Mouse (Mus musculus) intestine, embryonic 16.5 days (tissue): Measurements from ENCODE around the gene Arhgef38. TPM values are rescaled to one million over a fixed set of nuclear protein-coding genes. Genes with fewer than 3 reads are reported as not detected.

ENCODE experiments used
- ATAC-seq: fragments of 200-750 bp; cut with Nextera tagmentation; 2 replicates; pipeline ENCODE4 v1.8.0; 2017; ENCODE audit warnings: moderate TSS enrichment, moderate library complexity
- H3K27ac ChIP-seq: fragments of 300-500 bp; sonication (generic); 2 replicates; pipeline ENCODE4 v1.5.1; 2014; ENCODE audit warnings: mild to moderate bottlenecking, low read length
- H3K27me3 ChIP-seq: fragments of 300-500 bp; sonication (generic); replicated peaks from 2 replicates; pipeline ENCODE4 v1.6.1; 2014; ENCODE audit warnings: low read length, control low read depth, mixed read lengths; ENCODE audit not compliant: control insufficient read depth, insufficient read depth
- H3K36me3 ChIP-seq: fragments of 300-500 bp; sonication (generic); 2 replicates; pipeline ENCODE4 v1.6.1; 2014; ENCODE audit warnings: low read length, control low read depth; ENCODE audit not compliant: control insufficient read depth, insufficient read depth
- H3K4me1 ChIP-seq: fragments of 300-500 bp; sonication (generic); 2 replicates; pipeline ENCODE4 v1.6.1; 2014; ENCODE audit warnings: low read length, control low read depth, mixed read lengths; ENCODE audit not compliant: control insufficient read depth, insufficient read depth
- H3K4me2 ChIP-seq: fragments of 300-500 bp; sonication (generic); 2 replicates; pipeline ENCODE4 v1.6.1; 2014; ENCODE audit warnings: low read depth, low read length, control low read depth
- H3K4me3 ChIP-seq: fragments of 300-500 bp; sonication (generic); 2 replicates; pipeline ENCODE4 v1.5.1; 2014; ENCODE audit warnings: mild to moderate bottlenecking, low read length
- H3K9ac ChIP-seq: fragments of 300-500 bp; sonication (generic); 2 replicates; pipeline ENCODE4 v1.6.1; 2014; ENCODE audit warnings: low read depth, low read length
- H3K9me3 ChIP-seq: fragments of 300-500 bp; sonication (generic); 2 replicates; pipeline ENCODE4 v1.6.1; 2016; ENCODE audit warnings: low read length, control low read depth; ENCODE audit not compliant: control insufficient read depth
- WGBS: fragments of 180-500 bp; shearing (Covaris S2); extraction: QIAGEN DNeasy Blood & Tissue Kit; methylation state at CpG from one replicate; pipeline ENCODE4 v1.1.7; 2014; 5-methylcytosine and 5-hydroxymethylcytosine counted together
- polyA plus RNA-seq: library from polyadenylated mRNA; unstranded; fragments of >200 nt; fragmentation: Nextera tagmentation; extraction: Ambion mirVana; gene quantifications from 2 replicates; pipeline ENCODE4 v1.2.1, GENCODE M21; 2015

Gene Arhgef38
- polyA plus RNA-seq, 1 experiment from 2014 or later, result 3.2 TPM

- Histone ChIP-seq H3K4me3 (no peak overlapping the region), H3K4me2 (no peak overlapping the region), H3K9me3 (no peaks in the 10 kb centered on the region), H3K4me1 (peaks cover 3% of the 10 kb centered on the region; the same call in 1 of the 2 replicates), H3K27ac (no peak overlapping the region), H3K9ac (no peak overlapping the region), H3K36me3 (no peaks in the 10 kb centered on the region), H3K27me3 (no peaks in the 10 kb centered on the region)
- 81% methylated on average over 8 of the region's 8 CpGs for WGBS
- no peak for ATAC-seq
These were observed 80.1 kb downstream of the Arhgef38 start for GRCm38 (mm10) chr3:133154683-133155082.

- Histone ChIP-seq H3K36me3 (no peaks in the 10 kb centered on the region), H3K9ac (no peak overlapping the region), H3K9me3 (no peaks in the 10 kb centered on the region), H3K4me1 (peaks cover 3% of the 10 kb centered on the region; the same call in 1 of the 2 replicates), H3K4me3 (no peak overlapping the region), H3K27ac (no peak overlapping the region), H3K4me2 (no peak overlapping the region), H3K27me3 (no peaks in the 10 kb centered on the region)
- 66% methylated on average over 6 of the region's 6 CpGs for WGBS
- ATAC-seq, result no peak
These were observed 81.1 kb downstream of the Arhgef38 start for GRCm38 (mm10) chr3:133153629-133154028.

GRCm38 (mm10) chr3:133152831-133153230 lies 81.9 kb downstream of the Arhgef38 start:
- no peak overlapping the region for H3K4me2 ChIP-seq
- no peaks in the 10 kb centered on the region for H3K4me1 ChIP-seq
- H3K4me3 ChIP-seq, result no peak overlapping the region
- no peak overlapping the region for H3K27ac ChIP-seq
- 77% methylated on average over 1 of the region's 1 CpGs for WGBS
- H3K27me3 ChIP-seq, result no peaks in the 10 kb centered on the region
- no peaks in the 10 kb centered on the region for H3K36me3 ChIP-seq
- ATAC-seq, result no peak
- H3K9ac ChIP-seq, result no peak overlapping the region
- H3K9me3 ChIP-seq, result no peaks in the 10 kb centered on the region

GRCm38 (mm10) chr3:133151629-133152028 lies 83.1 kb downstream of the Arhgef38 start:
- Histone ChIP-seq H3K27me3 (no peaks in the 10 kb centered on the region), H3K27ac (no peak overlapping the region), H3K4me2 (no peak overlapping the region), H3K9ac (no peak overlapping the region), H3K4me1 (no peaks in the 10 kb centered on the region), H3K9me3 (no peaks in the 10 kb centered on the region), H3K36me3 (no peaks in the 10 kb centered on the region), H3K4me3 (no peak overlapping the region)
- WGBS, result 84% methylated on average over 6 of the region's 6 CpGs
- ATAC-seq, result no peak

GRCm38 (mm10) chr3:133144511-133145147 lies 90.1 kb downstream of the Arhgef38 start:
- Histone ChIP-seq H3K4me2 (no peak overlapping the region), H3K4me1 (no peaks in the 10 kb centered on the region), H3K9me3 (no peaks in the 10 kb centered on the region), H3K36me3 (no peaks in the 10 kb centered on the region), H3K4me3 (no peak overlapping the region), H3K27me3 (no peaks in the 10 kb centered on the region), H3K9ac (no peak overlapping the region), H3K27ac (no peak overlapping the region)
- no peak for ATAC-seq
- WGBS, result 78% methylated on average over 6 of the region's 6 CpGs

GRCm38 (mm10) chr3:133141877-133142276 lies 92.9 kb downstream of the Arhgef38 start:
- Histone ChIP-seq H3K4me2 (no peak overlapping the region), H3K9me3 (no peaks in the 10 kb centered on the region), H3K36me3 (no peaks in the 10 kb centered on the region), H3K27ac (no peak overlapping the region), H3K27me3 (no peaks in the 10 kb centered on the region), H3K9ac (no peak overlapping the region), H3K4me1 (no peaks in the 10 kb centered on the region), H3K4me3 (no peak overlapping the region)
- WGBS, result 89% methylated on average over 6 of the region's 6 CpGs
- ATAC-seq, result no peak

GRCm38 (mm10) chr3:133132611-133133010 lies 102.1 kb downstream of the Arhgef38 start:
- no peaks in the 10 kb centered on the region for H3K4me1 ChIP-seq
- no peak overlapping the region for H3K4me3 ChIP-seq
- no peak overlapping the region for H3K9ac ChIP-seq
- 78% methylated on average over 8 of the region's 8 CpGs for WGBS
- H3K4me2 ChIP-seq, result no peak overlapping the region
- H3K27ac ChIP-seq, result no peak overlapping the region
- H3K9me3 ChIP-seq, result no peaks in the 10 kb centered on the region
- no peaks in the 10 kb centered on the region for H3K27me3 ChIP-seq
- no peaks in the 10 kb centered on the region for H3K36me3 ChIP-seq
- ATAC-seq, result no peak

- WGBS, result 95% methylated on average over 5 of the region's 5 CpGs
- H3K27ac ChIP-seq, result no peak overlapping the region
- no peak overlapping the region for H3K4me2 ChIP-seq
- no peaks in the 10 kb centered on the region for H3K9me3 ChIP-seq
- ATAC-seq, result no peak
- H3K4me1 ChIP-seq, result no peaks in the 10 kb centered on the region
- no peak overlapping the region for H3K9ac ChIP-seq
- H3K27me3 ChIP-seq, result no peaks in the 10 kb centered on the region
- no peak overlapping the region for H3K4me3 ChIP-seq
- no peaks in the 10 kb centered on the region for H3K36me3 ChIP-seq
These were observed 103.4 kb downstream of the Arhgef38 start for GRCm38 (mm10) chr3:133131372-133131771.

- no peak overlapping the region for H3K4me2 ChIP-seq
- H3K36me3 ChIP-seq, result 0 out of 2 replicates have a peak, but pooled peaks cover 5% of the 10 kb centered on the region
- WGBS, result 60% methylated on average over 1 of the region's 1 CpGs
- no peak overlapping the region for H3K27ac ChIP-seq
- no peak overlapping the region for H3K9ac ChIP-seq
- no peak overlapping the region for H3K4me3 ChIP-seq
- H3K9me3 ChIP-seq, result no peaks in the 10 kb centered on the region
- no peaks in the 10 kb centered on the region for H3K27me3 ChIP-seq
- ATAC-seq, result no peak
- H3K4me1 ChIP-seq, result no peaks in the 10 kb centered on the region
These were observed 121.5 kb downstream of the Arhgef38 start for GRCm38 (mm10) chr3:133113281-133113680.

- H3K27ac ChIP-seq, result no peak overlapping the region
- 0 out of 2 replicates have a peak, but pooled peaks cover 5% of the 10 kb centered on the region for H3K36me3 ChIP-seq
- H3K4me1 ChIP-seq, result no peaks in the 10 kb centered on the region
- 37% methylated on average over 2 of the region's 2 CpGs for WGBS
- H3K4me2 ChIP-seq, result no peak overlapping the region
- H3K4me3 ChIP-seq, result no peak overlapping the region
- no peaks in the 10 kb centered on the region for H3K9me3 ChIP-seq
- no peak for ATAC-seq
- H3K27me3 ChIP-seq, result no peaks in the 10 kb centered on the region
- H3K9ac ChIP-seq, result no peak overlapping the region
These were observed 123.0 kb downstream of the Arhgef38 start for GRCm38 (mm10) chr3:133111741-133112140.
